Mouse (Mus musculus) forebrain, embryonic 11.5 days (tissue): ENCODE results near the gene B3gnt2. TPM values are rescaled to one million over a fixed set of nuclear protein-coding genes. Genes with fewer than 3 reads are reported as not detected.
"Not testable (repeated sequence)": the region's sequence is repeated elsewhere in the genome, so short reads cannot be mapped to it uniquely, and the experiment has no call there.

Experiments
- ATAC-seq: fragments of 200-750 bp; cut with Nextera tagmentation; replicated peaks from 2 replicates; pipeline ENCODE4 v1.8.0; 2017; ENCODE audit warnings: moderate TSS enrichment; ENCODE audit not compliant: low FRiP score
- DNase-seq: peaks from one replicate; pipeline ENCODE4 v3.0.0-alpha.2; 2017; ENCODE audit warnings: low spot score
- H3K27ac ChIP-seq: fragments of 300-500 bp; sonication (generic); 2 replicates; pipeline ENCODE4 v1.5.1; 2014; ENCODE audit warnings: low read depth, low read length
- H3K27me3 ChIP-seq: fragments of 300-500 bp; sonication (generic); 2 replicates; pipeline ENCODE4 v1.6.1; 2014; ENCODE audit warnings: mild to moderate bottlenecking, low read length, mixed read lengths; ENCODE audit not compliant: control insufficient read depth, insufficient read depth
- H3K36me3 ChIP-seq: fragments of 300-500 bp; sonication (generic); 2 replicates; pipeline ENCODE4 v1.6.1; 2014; ENCODE audit warnings: mild to moderate bottlenecking, low read length, moderate library complexity, mixed read lengths; ENCODE audit not compliant: control insufficient read depth, insufficient read depth
- H3K4me1 ChIP-seq: fragments of 300-500 bp; sonication (generic); replicated peaks from 2 replicates; pipeline ENCODE4 v1.6.1; 2014; ENCODE audit warnings: low read length, mixed read lengths; ENCODE audit not compliant: control insufficient read depth, insufficient read depth
- H3K4me2 ChIP-seq: fragments of 300-500 bp; sonication (generic); 2 replicates; pipeline ENCODE4 v1.6.1; 2014; ENCODE audit warnings: low read depth, mild to moderate bottlenecking, low read length, moderate library complexity, mixed read lengths; ENCODE audit not compliant: severe bottlenecking
- H3K4me3 ChIP-seq: fragments of 300-500 bp; sonication (generic); 2 replicates; pipeline ENCODE4 v1.5.1; 2014; ENCODE audit warnings: low read depth, low read length
- H3K9ac ChIP-seq: fragments of 300-500 bp; sonication (generic); 2 replicates; pipeline ENCODE4 v1.6.1; 2014; ENCODE audit warnings: low read length
- H3K9me3 ChIP-seq: fragments of 300-500 bp; sonication (generic); 2 replicates; pipeline ENCODE4 v1.6.1; 2016; ENCODE audit warnings: low read length, mixed read lengths; ENCODE audit not compliant: control insufficient read depth
- WGBS: fragments of 180-500 bp; shearing (Covaris S2); extraction: QIAGEN DNeasy Blood & Tissue Kit; methylation state at CpG from one replicate; pipeline ENCODE4 v1.1.7; 2014; 5-methylcytosine and 5-hydroxymethylcytosine counted together
- polyA plus RNA-seq: library from polyadenylated mRNA; unstranded; fragments of >200 nt; fragmentation: Nextera tagmentation; extraction: Ambion mirVana; gene quantifications from 2 replicates; pipeline ENCODE4 v1.2.1, GENCODE M21; 2014

The B3gnt2 gene
- polyA plus RNA-seq, 1 experiment from 2014 or later, result 2.4 TPM

GRCm38 (mm10) chr11:22735128-22735527 lies 125.6 kb downstream of the B3gnt2 start:
- not testable (repeated sequence) for H3K4me2 ChIP-seq, ATAC-seq, H3K27ac ChIP-seq, H3K9ac ChIP-seq, DNase-seq, H3K4me3 ChIP-seq, H3K4me1 ChIP-seq, H3K36me3 ChIP-seq, H3K27me3 ChIP-seq, H3K9me3 ChIP-seq
- 89% methylated on average over 5 of the region's 5 CpGs for WGBS

GRCm38 (mm10) chr11:22733936-22734335 lies 126.8 kb downstream of the B3gnt2 start:
- H3K4me1 ChIP-seq, result no peaks in the 10 kb centered on the region
- H3K4me2 ChIP-seq, result no peak overlapping the region
- no peaks in the 10 kb centered on the region for H3K27me3 ChIP-seq
- no peaks in the 10 kb centered on the region for H3K9me3 ChIP-seq
- no peak overlapping the region for H3K27ac ChIP-seq
- DNase-seq, result no peak
- no peak overlapping the region for H3K4me3 ChIP-seq
- no peaks in the 10 kb centered on the region for H3K36me3 ChIP-seq
- 93% methylated on average over 6 of the region's 6 CpGs for WGBS
- ATAC-seq, result no peak
- no peak overlapping the region for H3K9ac ChIP-seq

- Histone ChIP-seq H3K9me3 (no peaks in the 10 kb centered on the region), H3K4me1 (no peaks in the 10 kb centered on the region), H3K4me3 (no peak overlapping the region), H3K27ac (no peak overlapping the region), H3K36me3 (no peaks in the 10 kb centered on the region), H3K4me2 (no peak overlapping the region), H3K9ac (no peak overlapping the region), H3K27me3 (no peaks in the 10 kb centered on the region)
- no peak for DNase-seq
- no peak for ATAC-seq
- WGBS, result 81% methylated on average over 4 of the region's 4 CpGs
Observed at GRCm38 (mm10) chr11:22732907-22733306, 127.9 kb downstream of the B3gnt2 start.

GRCm38 (mm10) chr11:22723096-22723495 lies 137.7 kb downstream of the B3gnt2 start:
- H3K4me3 ChIP-seq, result no peak overlapping the region
- no peak overlapping the region for H3K27ac ChIP-seq
- H3K27me3 ChIP-seq, result no peaks in the 10 kb centered on the region
- no peak overlapping the region for H3K4me2 ChIP-seq
- no peaks in the 10 kb centered on the region for H3K4me1 ChIP-seq
- no peaks in the 10 kb centered on the region for H3K36me3 ChIP-seq
- no peak for DNase-seq
- no peak overlapping the region for H3K9ac ChIP-seq
- no peaks in the 10 kb centered on the region for H3K9me3 ChIP-seq
- ATAC-seq, result no peak
- WGBS, result 93% methylated on average over 2 of the region's 2 CpGs

GRCm38 (mm10) chr11:22720096-22720495 lies 140.7 kb downstream of the B3gnt2 start:
- no peak for DNase-seq
- no peaks in the 10 kb centered on the region for H3K9me3 ChIP-seq
- no peak overlapping the region for H3K9ac ChIP-seq
- WGBS, result 87% methylated on average over 2 of the region's 2 CpGs
- H3K4me2 ChIP-seq, result no peak overlapping the region
- ATAC-seq, result no peak
- H3K4me1 ChIP-seq, result no peaks in the 10 kb centered on the region
- no peaks in the 10 kb centered on the region for H3K36me3 ChIP-seq
- no peak overlapping the region for H3K4me3 ChIP-seq
- H3K27me3 ChIP-seq, result no peaks in the 10 kb centered on the region
- no peak overlapping the region for H3K27ac ChIP-seq

GRCm38 (mm10) chr11:22719570-22719969 lies 141.2 kb downstream of the B3gnt2 start:
- Histone ChIP-seq H3K9ac (no peak overlapping the region), H3K4me3 (no peak overlapping the region), H3K27me3 (no peaks in the 10 kb centered on the region), H3K36me3 (no peaks in the 10 kb centered on the region), H3K4me1 (no peaks in the 10 kb centered on the region), H3K9me3 (no peaks in the 10 kb centered on the region), H3K4me2 (no peak overlapping the region), H3K27ac (no peak overlapping the region)
- ATAC-seq (no peak), DNase-seq (no peak)
- WGBS, result 79% methylated on average over 4 of the region's 4 CpGs

- 96% methylated on average over 7 of the region's 7 CpGs for WGBS
- no peak overlapping the region for H3K4me2 ChIP-seq
- ATAC-seq, result no peak
Observed at GRCm38 (mm10) chr11:22718036-22718435, 142.7 kb downstream of the B3gnt2 start.

GRCm38 (mm10) chr11:22711327-22711726 lies 149.4 kb downstream of the B3gnt2 start:
- no peaks in the 10 kb centered on the region for H3K36me3 ChIP-seq
- no peak overlapping the region for H3K9ac ChIP-seq
- no peak overlapping the region for H3K27ac ChIP-seq
- DNase-seq (no peak), ATAC-seq (no peak)
- H3K9me3 ChIP-seq, result no peaks in the 10 kb centered on the region
- no peaks in the 10 kb centered on the region for H3K4me1 ChIP-seq
- 91% methylated on average over 3 of the region's 3 CpGs for WGBS
- H3K4me2 ChIP-seq, result no peak overlapping the region
- H3K27me3 ChIP-seq, result no peaks in the 10 kb centered on the region
- no peak overlapping the region for H3K4me3 ChIP-seq

More at GRCm38 (mm10) chr11:22718036-22718435, 142.7 kb downstream of the B3gnt2 start:
- Histone ChIP-seq H3K9me3 (no peaks in the 10 kb centered on the region), H3K36me3 (no peaks in the 10 kb centered on the region), H3K4me1 (no peaks in the 10 kb centered on the region), H3K27ac (no peak overlapping the region), H3K9ac (no peak overlapping the region), H3K4me3 (no peak overlapping the region), H3K27me3 (no peaks in the 10 kb centered on the region)
- no peak for DNase-seq

GRCm38 (mm10) chr11:22710596-22710995 lies 150.2 kb downstream of the B3gnt2 start:
- H3K9me3 ChIP-seq, result no peaks in the 10 kb centered on the region
- no peak overlapping the region for H3K4me3 ChIP-seq
- no peaks in the 10 kb centered on the region for H3K4me1 ChIP-seq
- ATAC-seq (no peak), DNase-seq (no peak)
- H3K27me3 ChIP-seq, result no peaks in the 10 kb centered on the region
- no peak overlapping the region for H3K4me2 ChIP-seq
- H3K36me3 ChIP-seq, result no peaks in the 10 kb centered on the region
- no peak overlapping the region for H3K27ac ChIP-seq
- no peak overlapping the region for H3K9ac ChIP-seq
- WGBS, result 89% methylated on average over 2 of the region's 2 CpGs
